Mouse (Mus musculus) stomach, embryonic 14.5 days (tissue): ENCODE data around the gene Tnk2. TPM values are rescaled to one million over a fixed set of nuclear protein-coding genes. Genes with fewer than 3 reads are reported as not detected.

Source experiments
- ATAC-seq: fragments of 200-750 bp; cut with Nextera tagmentation; 2 replicates; pipeline ENCODE4 v1.8.0; 2017; ENCODE audit warnings: low read depth, moderate TSS enrichment; ENCODE audit not compliant: insufficient number of reproducible peaks, insufficient read depth, low FRiP score
- H3K27ac ChIP-seq: fragments of 300-500 bp; sonication (generic); 2 replicates; pipeline ENCODE4 v1.5.1; 2014; ENCODE audit warnings: mild to moderate bottlenecking, low read length, moderate library complexity, mixed read lengths
- H3K27me3 ChIP-seq: fragments of 300-500 bp; sonication (generic); 2 replicates; pipeline ENCODE4 v1.6.1; 2014; ENCODE audit warnings: low read length, control low read depth, mixed read lengths; ENCODE audit not compliant: control insufficient read depth, insufficient read depth
- H3K36me3 ChIP-seq: fragments of 300-500 bp; sonication (generic); 2 replicates; pipeline ENCODE4 v1.6.1; 2014; ENCODE audit warnings: mild to moderate bottlenecking, control low read depth, low read length, moderate library complexity, mixed read lengths; ENCODE audit not compliant: control insufficient read depth, insufficient read depth
- H3K4me1 ChIP-seq: fragments of 300-500 bp; sonication (generic); 2 replicates; pipeline ENCODE4 v1.6.1; 2014; ENCODE audit warnings: low read length, control low read depth, mixed read lengths; ENCODE audit not compliant: control insufficient read depth, insufficient read depth
- H3K4me2 ChIP-seq: fragments of 300-500 bp; sonication (generic); replicated peaks from 2 replicates; pipeline ENCODE4 v1.6.1; 2014; ENCODE audit warnings: low read depth, low read length, control low read depth
- H3K4me3 ChIP-seq: fragments of 300-500 bp; sonication (generic); 2 replicates; pipeline ENCODE4 v1.5.1; 2014; ENCODE audit warnings: low read depth, low read length, control low read depth
- H3K9ac ChIP-seq: fragments of 300-500 bp; sonication (generic); replicated peaks from 2 replicates; pipeline ENCODE4 v1.6.1; 2014; ENCODE audit warnings: low read depth, mild to moderate bottlenecking, control low read depth, low read length, moderate library complexity, mixed read lengths
- H3K9me3 ChIP-seq: fragments of 300-500 bp; sonication (generic); 2 replicates; pipeline ENCODE4 v1.6.1; 2016; ENCODE audit warnings: low read depth, low read length, control low read depth; ENCODE audit not compliant: control insufficient read depth
- WGBS: fragments of 180-500 bp; shearing (Covaris S2); extraction: QIAGEN DNeasy Blood & Tissue Kit; methylation state at CpG from one replicate; pipeline ENCODE4 v1.1.7; 2014; 5-methylcytosine and 5-hydroxymethylcytosine counted together
- polyA plus RNA-seq: library from polyadenylated mRNA; unstranded; fragments of >200 nt; fragmentation: Nextera tagmentation; extraction: Ambion mirVana; gene quantifications from 2 replicates; pipeline ENCODE4 v1.2.1, GENCODE M21; 2014

The Tnk2 gene
- polyA plus RNA-seq, 1 experiment from 2014 or later: 17.1 TPM

DNA sequence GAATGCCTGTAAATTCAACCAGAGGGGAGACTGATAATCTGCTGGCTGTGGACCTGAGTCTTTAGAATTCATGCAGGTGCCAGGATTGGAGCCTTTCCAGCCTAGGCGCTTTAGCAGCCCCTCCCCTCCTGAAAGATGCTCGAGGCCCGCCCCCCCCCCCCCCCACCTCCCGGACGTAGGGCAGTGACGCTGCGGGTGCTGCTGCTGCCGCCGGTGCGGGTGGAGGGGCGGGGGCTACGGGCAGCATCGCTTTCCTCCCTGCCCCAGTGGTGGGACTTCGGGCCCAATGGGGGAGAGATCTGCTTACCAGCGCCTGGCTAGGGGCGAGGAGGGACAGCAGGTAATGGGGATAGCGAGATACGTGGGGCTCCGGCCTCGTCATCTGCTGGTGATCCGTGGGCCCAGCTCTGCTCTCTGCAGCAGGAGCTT is 15.1 kb downstream of the Tnk2 start:
- Histone ChIP-seq H3K36me3 (no peaks in the 10 kb centered on the region), H3K9me3 (no peaks in the 10 kb centered on the region), H3K4me3 (peak overlapping the region; percentile 27), H3K27ac (0 out of 2 replicates have a peak overlapping the region, but pooled peaks have one; percentile 2), H3K4me2 (peak overlapping the region; percentile 51), H3K27me3 (no peaks in the 10 kb centered on the region), H3K4me1 (peaks cover 51% of the 10 kb centered on the region), H3K9ac (peak overlapping the region; percentile 36; the same call in 1 of the 2 replicates)
- WGBS: 6% methylated on average over 8 of the region's 21 CpGs
- ATAC-seq: no peak

DNA sequence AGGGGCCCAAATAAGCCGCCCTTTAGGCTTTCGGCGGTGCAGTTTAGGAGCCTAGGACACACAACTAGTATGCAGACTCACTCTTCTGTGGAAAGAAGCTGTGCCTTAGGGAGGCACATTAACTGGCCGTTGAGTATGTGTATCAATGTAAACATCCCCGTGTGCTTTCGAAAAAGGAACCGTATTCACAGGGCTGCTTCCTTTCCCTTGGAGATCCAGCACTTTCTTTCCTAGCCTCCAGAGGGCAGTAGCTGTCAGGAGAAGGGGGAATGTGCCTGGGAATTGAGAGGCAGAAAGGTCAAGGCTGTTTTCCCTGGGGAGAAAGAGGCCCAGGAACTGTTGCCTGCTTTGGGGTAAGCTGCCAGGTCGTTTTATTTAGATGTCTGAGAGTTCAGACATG is 15.7 kb downstream of the Tnk2 start:
- peak overlapping the region; percentile 51 for H3K4me2 ChIP-seq
- peak overlapping the region; percentile 27; the same call in 1 of the 2 replicates for H3K4me3 ChIP-seq
- H3K27ac ChIP-seq: 0 out of 2 replicates have a peak overlapping the region, but pooled peaks have one; percentile 2
- no peaks in the 10 kb centered on the region for H3K9me3 ChIP-seq
- 13% methylated on average over 8 of the region's 8 CpGs for WGBS
- 0 out of 2 replicates have a peak, but pooled peaks cover 2% of the 10 kb centered on the region for H3K36me3 ChIP-seq
- ATAC-seq: no peak
- H3K27me3 ChIP-seq: no peaks in the 10 kb centered on the region
- H3K9ac ChIP-seq: no peak overlapping the region
- peaks cover 51% of the 10 kb centered on the region for H3K4me1 ChIP-seq

- no peak for ATAC-seq
- Histone ChIP-seq H3K4me2 (0 out of 2 replicates have a peak overlapping the region, but pooled peaks have one; percentile 44), H3K27ac (peak overlapping the region; percentile 96), H3K9ac (no peak overlapping the region), H3K27me3 (no peaks in the 10 kb centered on the region), H3K9me3 (no peaks in the 10 kb centered on the region), H3K36me3 (0 out of 2 replicates have a peak, but pooled peaks cover 2% of the 10 kb centered on the region), H3K4me1 (peaks cover 52% of the 10 kb centered on the region), H3K4me3 (no peak overlapping the region)
- 20% methylated on average over 1 of the region's 1 CpGs for WGBS
These were observed 16.4 kb downstream of the Tnk2 start for GRCm38 (mm10) chr16:32660095-32660494.

DNA sequence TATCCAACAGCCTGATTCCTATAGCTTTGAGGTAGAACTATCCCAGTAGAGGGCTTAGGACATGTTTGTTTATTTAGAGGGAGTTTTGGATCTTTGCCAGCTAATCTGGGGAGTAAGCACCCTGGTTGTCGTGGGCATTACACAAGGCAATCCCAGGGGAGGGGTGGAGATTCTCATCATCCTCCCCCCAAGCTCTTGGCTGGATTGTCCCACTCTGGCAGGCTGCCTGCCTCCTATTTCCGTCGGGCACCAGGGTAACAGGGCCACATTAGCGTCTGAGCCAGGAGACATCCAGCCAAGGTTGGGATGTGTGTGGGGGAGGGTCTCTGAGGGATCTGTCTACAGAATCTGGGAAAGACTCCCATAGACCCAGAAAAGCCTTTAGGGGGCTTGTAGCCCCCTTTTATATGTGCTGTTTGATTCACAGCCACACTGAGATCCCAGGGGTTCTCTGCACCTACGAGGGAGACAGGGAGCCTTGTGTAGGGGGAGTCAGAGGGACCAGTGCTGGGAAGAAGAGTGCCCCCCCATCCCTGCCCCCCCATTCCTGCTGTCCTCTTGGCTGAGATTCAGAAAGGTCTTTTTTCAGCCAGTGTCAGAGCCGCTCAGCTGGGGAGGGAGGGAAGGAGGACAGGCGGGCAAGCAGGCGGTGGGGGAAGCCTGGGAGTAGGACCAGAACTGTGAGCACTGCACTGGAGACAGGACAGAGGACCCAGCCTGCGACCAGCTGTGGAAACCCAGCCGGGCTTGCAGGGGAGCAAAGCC is 17.1 kb downstream of the Tnk2 start:
- H3K9me3 ChIP-seq: no peaks in the 10 kb centered on the region
- H3K4me3 ChIP-seq: no peak overlapping the region
- peak overlapping the region; percentile 96 for H3K27ac ChIP-seq
- H3K4me1 ChIP-seq: peaks cover 55% of the 10 kb centered on the region
- WGBS: 17% methylated on average over 10 of the region's 10 CpGs
- no peak overlapping the region for H3K9ac ChIP-seq
- H3K27me3 ChIP-seq: no peaks in the 10 kb centered on the region
- peak; percentile 56; the same call in 1 of the 2 replicates for ATAC-seq
- 0 out of 2 replicates have a peak, but pooled peaks cover 2% of the 10 kb centered on the region for H3K36me3 ChIP-seq
- H3K4me2 ChIP-seq: peak overlapping the region; percentile 44

GRCm38 (mm10) chr16:32661493-32661921 is 17.8 kb downstream of the Tnk2 start:
- 33% methylated on average over 10 of the region's 10 CpGs for WGBS

DNA sequence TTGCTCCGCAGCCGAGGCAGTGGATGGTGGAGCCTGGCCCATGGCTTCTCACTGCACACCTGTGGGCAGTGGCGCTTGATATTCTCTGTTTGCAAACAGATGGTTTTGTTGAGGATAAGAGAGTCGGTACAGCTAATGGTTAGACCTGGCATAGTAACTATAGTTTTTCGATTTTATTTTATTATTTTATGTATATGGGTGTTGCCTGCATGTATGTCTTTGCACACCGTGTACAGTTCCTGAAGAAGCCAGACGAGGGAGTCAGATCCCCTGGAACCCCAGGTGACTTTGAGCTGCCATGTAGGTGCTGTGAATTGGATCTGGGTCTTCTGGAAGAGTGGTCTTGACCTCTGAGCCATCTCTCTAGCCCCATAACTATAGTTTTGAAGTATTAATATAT is 18.7 kb downstream of the Tnk2 start:
- Histone ChIP-seq H3K27ac (peak overlapping the region; percentile 96; the same call in 1 of the 2 replicates), H3K9ac (no peak overlapping the region), H3K4me1 (peaks cover 63% of the 10 kb centered on the region), H3K9me3 (no peaks in the 10 kb centered on the region), H3K4me3 (no peak overlapping the region), H3K36me3 (0 out of 2 replicates have a peak, but pooled peaks cover 2% of the 10 kb centered on the region), H3K4me2 (peak overlapping the region; percentile 44), H3K27me3 (no peaks in the 10 kb centered on the region)
- 85% methylated on average over 7 of the region's 7 CpGs for WGBS
- no peak for ATAC-seq

More at GRCm38 (mm10) chr16:32661493-32661921, 17.8 kb downstream of the Tnk2 start:
- H3K27me3 ChIP-seq: no peaks in the 10 kb centered on the region
- H3K9me3 ChIP-seq: no peaks in the 10 kb centered on the region
- H3K36me3 ChIP-seq: 0 out of 2 replicates have a peak, but pooled peaks cover 2% of the 10 kb centered on the region
- H3K9ac ChIP-seq: no peak overlapping the region; the same call in 1 of the 2 replicates
- peak overlapping the region; percentile 96 for H3K27ac ChIP-seq
- H3K4me2 ChIP-seq: peak overlapping the region; percentile 44
- H3K4me3 ChIP-seq: peak overlapping the region; percentile 11; the same call in 1 of the 2 replicates
- peaks cover 63% of the 10 kb centered on the region for H3K4me1 ChIP-seq
- peak; percentile 15; the same call in 1 of the 2 replicates for ATAC-seq

DNA sequence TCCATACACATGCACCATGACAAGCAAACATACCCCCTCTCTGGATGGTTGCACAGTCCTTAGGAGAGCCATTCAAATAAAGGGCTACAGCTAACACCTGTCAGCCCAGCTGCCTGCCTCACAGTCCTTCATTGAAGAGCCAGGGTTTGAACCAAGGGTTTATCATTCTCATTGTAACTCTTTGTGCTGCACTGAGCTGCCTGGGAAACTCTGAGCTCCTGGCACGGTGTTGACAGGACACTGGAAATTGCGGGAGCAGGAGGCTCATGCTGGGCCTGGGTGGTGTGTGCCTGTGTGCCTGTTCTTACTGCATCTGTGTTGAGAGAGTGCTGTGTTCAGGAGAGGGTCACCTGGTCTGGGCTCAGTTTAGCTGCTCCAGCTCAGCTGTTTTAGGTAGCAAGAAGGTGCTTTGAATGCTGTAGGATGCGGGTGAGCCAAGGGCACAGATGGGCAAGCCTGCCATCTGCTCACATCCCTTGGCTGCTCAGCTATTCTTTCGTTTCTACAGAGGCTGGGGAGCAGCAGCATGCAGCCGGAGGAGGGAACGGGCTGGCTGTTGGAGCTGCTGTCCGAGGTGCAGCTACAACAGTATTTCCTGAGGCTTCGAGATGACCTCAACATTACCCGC is 19.7 kb downstream of the Tnk2 start:
- 85% methylated on average over 9 of the region's 9 CpGs for WGBS
- Histone ChIP-seq H3K27ac (no peak overlapping the region), H3K4me3 (no peak overlapping the region), H3K4me2 (no peak overlapping the region), H3K9me3 (no peaks in the 10 kb centered on the region), H3K36me3 (0 out of 2 replicates have a peak, but pooled peaks cover 2% of the 10 kb centered on the region), H3K4me1 (peaks cover 70% of the 10 kb centered on the region), H3K9ac (no peak overlapping the region), H3K27me3 (no peaks in the 10 kb centered on the region)
- ATAC-seq: no peak

GRCm38 (mm10) chr16:32664211-32664610 is 20.5 kb downstream of the Tnk2 start:
- no peaks in the 10 kb centered on the region for H3K9me3 ChIP-seq
- 0 out of 2 replicates have a peak, but pooled peaks cover 2% of the 10 kb centered on the region for H3K36me3 ChIP-seq
- H3K4me2 ChIP-seq: no peak overlapping the region
- ATAC-seq: no peak
- WGBS: 87% methylated on average over 2 of the region's 2 CpGs
- H3K4me1 ChIP-seq: peaks cover 64% of the 10 kb centered on the region
- no peak overlapping the region for H3K4me3 ChIP-seq
- no peak overlapping the region for H3K9ac ChIP-seq
- no peak overlapping the region for H3K27ac ChIP-seq
- no peaks in the 10 kb centered on the region for H3K27me3 ChIP-seq
